Mouse (Mus musculus): ENCODE results near the gene Disp2.

- no peak for TF ChIP-seq CTCF (conservative IDR thresholded peaks at IDR 0.05; ENCODE audit: low read length)
- TF ChIP-seq POU5F1 (IDR thresholded peaks at IDR 0.05; ENCODE audit: borderline replicate concordance, low read length), result no peak
These were observed 38.3 kb upstream of the Disp2 start for GRCm38 (mm10) chr2:118741183-118741582.
